Mouse (Mus musculus) heart, postnatal 0 days (tissue): ENCODE results near the gene Rps19.

Experiments used
- CTCF ChIP-seq: IDR thresholded peaks from 2 replicates; pipeline ENCODE4 v1.5.1; 2016; ENCODE audit warnings: antibody characterized with exemption, control low read depth, low read depth
- EP300 ChIP-seq: IDR thresholded peaks from 2 replicates; pipeline ENCODE4 v1.6.1; 2016; ENCODE audit warnings: antibody characterized with exemption, low read depth

DNA sequence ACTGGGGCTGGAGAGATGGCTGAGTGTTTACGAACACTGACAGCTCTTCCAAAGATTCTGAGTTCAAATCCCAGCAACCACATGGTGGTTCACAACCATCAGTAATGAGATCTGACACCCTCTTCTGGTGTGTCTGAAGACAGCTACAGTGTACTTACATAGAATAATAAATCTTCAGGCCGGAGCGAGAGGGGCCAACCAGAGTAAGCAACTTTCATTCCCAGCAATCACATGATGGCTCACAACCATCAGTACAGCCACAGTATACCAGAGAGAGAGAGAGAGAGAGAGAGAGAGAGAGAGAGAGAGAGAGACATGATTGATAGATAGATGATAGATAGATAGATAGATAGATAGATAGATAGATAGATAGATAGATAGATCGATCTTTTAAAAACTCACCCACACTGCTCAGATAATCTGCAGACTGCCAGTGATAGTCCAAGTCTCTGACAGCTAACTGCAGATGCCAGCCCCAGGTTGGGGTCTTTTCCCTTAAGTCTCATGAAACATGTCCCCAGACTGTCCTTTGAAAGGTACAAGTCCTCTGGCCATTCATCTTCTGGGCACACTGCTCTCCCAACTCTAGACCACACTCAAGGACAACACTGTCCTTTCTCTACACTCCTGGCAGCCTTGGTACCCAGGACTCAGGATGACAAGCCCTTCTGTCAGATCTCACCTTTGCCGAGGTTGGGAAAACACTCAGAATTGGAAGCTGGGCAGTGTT lies 32.4 kb upstream of the Rps19 start:
- TF ChIP-seq EP300 (no peak), CTCF (no peak)
